ENCODE assay signal across 19 mouse cellular contexts in the genomic region with DNA sequence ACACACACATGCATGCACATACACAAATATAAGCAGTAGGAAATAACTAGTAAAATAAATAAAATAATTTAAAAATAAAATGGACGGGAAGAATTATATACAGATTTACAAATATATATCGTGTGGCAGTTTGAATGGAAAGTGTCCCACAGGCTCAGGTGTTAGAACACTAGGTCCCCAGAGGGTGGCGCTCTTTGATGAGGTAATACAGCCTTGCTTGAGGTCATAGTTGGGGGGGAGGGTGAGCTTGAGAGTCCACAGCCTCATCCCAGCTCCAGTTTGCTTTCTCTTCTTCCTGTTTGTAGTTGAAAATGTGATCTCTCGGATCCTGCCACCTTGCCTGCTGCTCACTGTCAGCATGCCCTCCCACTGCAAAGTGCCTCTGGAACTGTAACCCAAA. TPM values are rescaled to one million over a fixed set of nuclear protein-coding genes. Genes with fewer than 3 reads are reported as not detected.
DNase-seq lines count a peak whose midpoint lies in the region; ATAC-seq and TF ChIP-seq lines count a peak whose summit lies in the region.
"Had no signal": no experiment of that assay in that cellular context is flagged by ENCODE, and none has a peak within 500 bp of the region (broad histone marks: within the 10 kb centered on the region; RNA-seq: fewer than 3 reads in every experiment).

No protein-coding gene starts in this region.

- no peaks in the 10 kb centered on the region for H3K9me3 ChIP-seq in heart, postnatal 0 days (replicated peaks; ENCODE audit: control insufficient read depth, low read length)
- no peaks in the 10 kb centered on the region for H3K9me3 ChIP-seq in lung, postnatal 0 days (ENCODE audit: low read length)
- no peaks in the 10 kb centered on the region for H3K9me3 ChIP-seq in ES-E14 (ENCODE audit: control insufficient read depth, insufficient read depth, low read depth, low read length)
- H3K9me3 ChIP-seq in intestine, postnatal 0 days (ENCODE audit: control insufficient read depth): no peaks in the 10 kb centered on the region
- H3K9me3 ChIP-seq: embryonic facial prominence, embryonic 15.5 days; forebrain, embryonic 12.5 days; heart, embryonic 10.5 days; neural tube, embryonic 15.5 days had no signal

- H3K27ac ChIP-seq in heart, postnatal 0 days (ENCODE audit: low read depth): no peak overlapping the region
- no peak overlapping the region for H3K27ac ChIP-seq in lung, postnatal 0 days (ENCODE audit: low read length)
- no peak overlapping the region for H3K27ac ChIP-seq in ES-E14 (ENCODE audit: insufficient read depth, low read depth, low read length, poor library complexity, severe bottlenecking)
- H3K27ac ChIP-seq in intestine, postnatal 0 days (ENCODE audit: low read depth, low read length): peak overlapping the region; percentile 62
- H3K27ac ChIP-seq: embryonic facial prominence, embryonic 15.5 days; forebrain, embryonic 12.5 days; heart, embryonic 10.5 days; hindbrain, postnatal 0 days; neural tube, embryonic 15.5 days had no signal

- no peak for TF ChIP-seq EP300 in heart, postnatal 0 days (IDR thresholded peaks at IDR 0.05; ENCODE audit: low read depth)
- TF ChIP-seq EP300 in lung, postnatal 0 days (IDR thresholded peaks at IDR 0.05): no peak

- H3K4me1 ChIP-seq in heart, postnatal 0 days (ENCODE audit: control insufficient read depth, insufficient read depth): no peaks in the 10 kb centered on the region; the same call in 1 of the 2 replicates
- H3K4me1 ChIP-seq in lung, postnatal 0 days (ENCODE audit: insufficient read depth, low read depth, low read length): no peaks in the 10 kb centered on the region
- no peaks in the 10 kb centered on the region for H3K4me1 ChIP-seq in ES-E14 (ENCODE audit: control insufficient read depth in 2 of 2, insufficient read depth in 2 of 2, low read length in 2 of 2, poor library complexity in 1 of 2)
- H3K4me1 ChIP-seq in intestine, postnatal 0 days (replicated peaks; ENCODE audit: control insufficient read depth, insufficient read depth, low read length): no peaks in the 10 kb centered on the region
- H3K4me1 ChIP-seq: forebrain, embryonic 12.5 days had no signal

- no peaks in the 10 kb centered on the region for H3K27me3 ChIP-seq in heart, postnatal 0 days (ENCODE audit: control insufficient read depth, insufficient read depth, low read length)
- H3K27me3 ChIP-seq in lung, postnatal 0 days (replicated peaks; ENCODE audit: insufficient read depth, low read length): no peaks in the 10 kb centered on the region
- H3K27me3 ChIP-seq in intestine, postnatal 0 days (replicated peaks; ENCODE audit: control insufficient read depth, insufficient read depth, low read length): no peaks in the 10 kb centered on the region
- H3K27me3 ChIP-seq: embryonic facial prominence, embryonic 15.5 days; neural tube, embryonic 15.5 days had no signal

- no peak overlapping the region for H3K4me3 ChIP-seq in heart, postnatal 0 days (ENCODE audit: low read depth, low read length)
- H3K4me3 ChIP-seq in lung, postnatal 0 days (ENCODE audit: low read depth, low read length): no peak overlapping the region
- H3K4me3 ChIP-seq in ES-E14 (ENCODE audit: insufficient read depth in 1 of 2, low read depth in 1 of 2, low read length in 2 of 2, poor library complexity in 1 of 2, severe bottlenecking in 1 of 2): no peak overlapping the region
- no peak overlapping the region for H3K4me3 ChIP-seq in intestine, postnatal 0 days (ENCODE audit: low read depth, low read length)
- H3K4me3 ChIP-seq: embryonic facial prominence, embryonic 15.5 days; forebrain, embryonic 12.5 days; heart, embryonic 10.5 days; neural tube, embryonic 15.5 days had no signal

- ATAC-seq in heart, postnatal 0 days (ENCODE audit: insufficient read depth, low read depth): no peak
- no peak for ATAC-seq in lung, postnatal 0 days
- ATAC-seq in intestine, postnatal 0 days: no peak
- ATAC-seq: hindbrain, postnatal 0 days had no signal

- TF ChIP-seq CTCF in heart, postnatal 0 days (IDR thresholded peaks at IDR 0.05; ENCODE audit: low read depth): peak; percentile 32
- peak; percentile 32 for TF ChIP-seq CTCF in lung, postnatal 0 days (IDR thresholded peaks at IDR 0.05)
- peak; percentile 52 for TF ChIP-seq CTCF in intestine, postnatal 0 days (IDR thresholded peaks at IDR 0.05; ENCODE audit: low read depth)

- no peak overlapping the region for H3K9ac ChIP-seq in heart, postnatal 0 days (replicated peaks; ENCODE audit: low read depth, low read length)
- H3K9ac ChIP-seq in lung, postnatal 0 days (replicated peaks; ENCODE audit: low read depth): no peak overlapping the region
- H3K9ac ChIP-seq in ES-E14 (ENCODE audit: insufficient read depth, low read depth, low read length, poor library complexity, severe bottlenecking): no peak overlapping the region
- no peak overlapping the region for H3K9ac ChIP-seq in intestine, postnatal 0 days (ENCODE audit: low read depth, low read length)
- H3K9ac ChIP-seq: embryonic facial prominence, embryonic 15.5 days; forebrain, embryonic 12.5 days; neural tube, embryonic 15.5 days had no signal

- no peaks in the 10 kb centered on the region for H3K36me3 ChIP-seq in heart, postnatal 0 days (replicated peaks; ENCODE audit: control insufficient read depth, insufficient read depth, low read length)
- H3K36me3 ChIP-seq in lung, postnatal 0 days (ENCODE audit: insufficient read depth, low read length): no peaks in the 10 kb centered on the region
- H3K36me3 ChIP-seq in ES-E14 (ENCODE audit: control insufficient read depth, insufficient read depth, low read length, poor library complexity, severe bottlenecking): no peaks in the 10 kb centered on the region
- H3K36me3 ChIP-seq in intestine, postnatal 0 days (ENCODE audit: control insufficient read depth, insufficient read depth): no peaks in the 10 kb centered on the region
- H3K36me3 ChIP-seq: embryonic facial prominence, embryonic 15.5 days; forebrain, embryonic 12.5 days; G1E; heart, embryonic 10.5 days; neural tube, embryonic 15.5 days had no signal

- no peak overlapping the region for H3K4me2 ChIP-seq in heart, postnatal 0 days (ENCODE audit: low read depth, low read length)
- H3K4me2 ChIP-seq in lung, postnatal 0 days (replicated peaks; ENCODE audit: low read depth, low read length): no peak overlapping the region
- H3K4me2 ChIP-seq in intestine, postnatal 0 days (replicated peaks; ENCODE audit: low read depth): no peak overlapping the region
- H3K4me2 ChIP-seq: embryonic facial prominence, embryonic 15.5 days; forebrain, embryonic 12.5 days; neural tube, embryonic 15.5 days had no signal

- 79% methylated on average over 4 of the region's 4 CpGs for WGBS in heart, postnatal 0 days
- WGBS in lung, postnatal 0 days: 57% methylated on average over 4 of the region's 4 CpGs
- 69% methylated on average over 4 of the region's 4 CpGs for WGBS in intestine, postnatal 0 days

- in situ Hi-C loops in ES-E14 (cut with MboI; ENCODE audit: low sequenced_read_pairs in 2 of 2, unreplicated experiment in 2 of 2): no loop called here

- no peak for DNase-seq in heart, postnatal 0 days (ENCODE audit: low spot score)
- no peak for DNase-seq in heart, postnatal 4 days
- no peak for DNase-seq in lung, postnatal 0 days (ENCODE audit: low spot score)
- no peak for DNase-seq in lung, postnatal 10 days
- no peak for DNase-seq in ES-E14 (ENCODE audit: low read depth, low spot score)
- DNase-seq in thymus, postnatal 4 days: no peak
- DNase-seq in right cerebral cortex, postnatal 36 days (ENCODE audit: low spot score in 2 of 2): no peak
- DNase-seq: cerebellum, adult 18-20 months; kidney, postnatal 14 days; liver; lung, postnatal 14 days; thymus, postnatal 25 days had no signal

TF ChIP-seq in ES-E14, 5 proteins besides CTCF, POLR2A, EP300 and RAD21:
- TF ChIP-seq ZC3H11A (IDR thresholded peaks at IDR 0.05; ENCODE audit: borderline replicate concordance, low read depth, low read length): peak; percentile 32; the same call in 1 of the 2 replicates
- no peak for TF ChIP-seq HCFC1 (IDR thresholded peaks at IDR 0.05; ENCODE audit: borderline replicate concordance, insufficient read depth, low read length)
TF ChIP-seq in ES-E14: peak in this region for 1.

RNA-seq across cellular contexts. Expression of a gene that starts 14.3 kb away (rescaled TPM):
- 3.9 and 6.3 TPM in 2 replicates for total RNA-seq in heart, postnatal 0 days (2014; rRNA removed; ENCODE audit: low replicate concordance)
- polyA plus RNA-seq in heart, postnatal 0 days (2015; fragmentation: Nextera tagmentation; extraction: Ambion mirVana): 5.2 and 5.5 TPM in 2 replicates
- total RNA-seq in heart, postnatal 4 days (2021): 10 to 100 TPM; 15.9 to 16.8 TPM
- 6.3 and 7.8 TPM in 2 replicates for polyA plus RNA-seq in lung, postnatal 0 days (2015; fragmentation: Nextera tagmentation; extraction: Ambion mirVana)
- total RNA-seq in ES-E14 (2012; rRNA removed): 1.6 and 2.2 TPM in 2 replicates
- polyA plus RNA-seq in intestine, postnatal 0 days (2015; fragmentation: Nextera tagmentation; extraction: Ambion mirVana): 24.1 and 31.3 TPM in 2 replicates
- polyA plus RNA-seq: G1E had no signal
